Mouse (Mus musculus) heart, embryonic 14.5 days (tissue): Measurements from ENCODE around the gene Cog1. TPM values are rescaled to one million over a fixed set of nuclear protein-coding genes. Genes with fewer than 3 reads are reported as not detected.

Experiments used
- polyA plus RNA-seq: library from polyadenylated mRNA; unstranded; fragments of >200 nt; fragmentation: Nextera tagmentation; extraction: Ambion mirVana; gene quantifications from 2 replicates; pipeline ENCODE4 v1.2.1, GENCODE M21; 2014

Gene Cog1
- polyA plus RNA-seq, 1 experiment from 2014 or later = 20.1 TPM

Other genes starting within 250 kb of the Cog1 start
- 0.18 and 0.24 TPM in 2 replicates for gene Sstr2, start 29.8 kb upstream of the Cog1 start, polyA plus RNA-seq
- gene Slc39a11, start 910 bp downstream of the Cog1 start, polyA plus RNA-seq = 13.4 and 13.6 TPM in 2 replicates
- 43.0 and 44.8 TPM in 2 replicates for gene Fam104a, start 35.0 kb downstream of the Cog1 start, polyA plus RNA-seq
- gene D11Wsu47e, start 35.2 kb downstream of the Cog1 start, polyA plus RNA-seq = 15.4 and 20.0 TPM in 2 replicates
- gene Cpsf4l, start 60.8 kb downstream of the Cog1 start, polyA plus RNA-seq = 0.18 and 0.19 TPM in 2 replicates
- 13.3 and 16.8 TPM in 2 replicates for gene Cdc42ep4, start 102.7 kb downstream of the Cog1 start, polyA plus RNA-seq